Mouse (Mus musculus) olfactory bulb, adult 2 months (tissue): Measurements from ENCODE around the gene Cib2.

Source experiments
- CTCF ChIP-seq: fragments of 200-500 bp; IDR thresholded peaks from 2 replicates; pipeline ENCODE4 v1.5.1; 2012; ENCODE audit warnings: low read depth, mild to moderate bottlenecking, low read length, moderate library complexity; ENCODE audit not compliant: insufficient read depth
- POLR2A ChIP-seq: fragments of 200-500 bp; IDR thresholded peaks from 2 replicates; pipeline ENCODE4 v1.6.1; 2012; ENCODE audit warnings: mild to moderate bottlenecking, low read depth, low read length, moderate library complexity; ENCODE audit not compliant: insufficient read depth

DNA sequence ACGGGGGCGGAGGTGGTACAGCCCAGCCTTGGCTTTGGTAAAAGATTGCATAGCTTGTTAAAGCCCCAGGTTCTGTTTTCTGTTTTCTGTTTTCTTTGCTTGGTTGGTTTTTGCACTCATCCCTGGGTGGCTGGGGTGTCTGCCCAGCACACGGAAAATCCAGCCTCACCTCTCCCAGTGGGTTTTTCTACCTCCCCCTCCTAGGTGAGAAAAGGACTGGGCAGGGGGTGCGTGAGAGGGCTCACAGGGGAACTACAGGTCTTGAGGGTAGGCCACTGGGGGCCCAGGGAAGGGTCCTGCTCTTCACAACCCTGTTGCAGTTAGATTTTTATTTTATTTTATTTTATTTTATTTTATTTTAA lies 15.1 kb downstream of the Cib2 start:
- TF ChIP-seq POLR2A (no peak), CTCF (no peak)
